Mouse (Mus musculus): Measurements from ENCODE around the gene Zfp882.
"Not testable (repeated sequence)": the region's sequence is repeated elsewhere in the genome, so short reads cannot be mapped to it uniquely, and the experiment has no call there.

Gene Zfp882

GRCm38 (mm10) chr8:71908309-71909261 is at the start of gene Zfp882, which contains the start of gene Zfp617:
TSS of gene Zfp882 (plus strand) at chr8:71908608.
TSS of gene Zfp617 (plus strand) at chr8:71908635.
- DNase-seq, result peak; percentile 89 to 91

- not testable (repeated sequence) for DNase-seq
These were observed 46.9 kb upstream of the Zfp882 start for GRCm38 (mm10) chr8:71861551-71861950.

GRCm38 (mm10) chr8:71862038-71862437 is 46.4 kb upstream of the Zfp882 start:
- not testable (repeated sequence) for DNase-seq

- DNase-seq, result peak; percentile 75
These were observed 26.7 kb upstream of the Zfp882 start, which contains the start of gene Zfp709 for GRCm38 (mm10) chr8:71881618-71882274. TSS of gene Zfp709 (plus strand) at chr8:71882019.

- not testable (repeated sequence) for DNase-seq
These were observed 7.7 kb upstream of the Zfp882 start for GRCm38 (mm10) chr8:71900666-71901065.

GRCm38 (mm10) chr8:71903084-71903483 is 5.3 kb upstream of the Zfp882 start:
- not testable (repeated sequence) for DNase-seq

- DNase-seq, result no peak
These were observed 1.6 kb upstream of the Zfp882 start for GRCm38 (mm10) chr8:71906809-71907208.

GRCm38 (mm10) chr8:71907798-71908257 is 580 bp upstream of the Zfp882 start:
- no peak for DNase-seq

GRCm38 (mm10) chr8:71912286-71912685 is 3.9 kb downstream of the Zfp882 start:
- no peak for DNase-seq

GRCm38 (mm10) chr8:71922567-71923401 is 14.4 kb downstream of the Zfp882 start:
- DNase-seq, result peak; percentile 97

GRCm38 (mm10) chr8:71925791-71926190 is 17.4 kb downstream of the Zfp882 start:
- DNase-seq, result no peak

- no peak for DNase-seq
These were observed 18.1 kb downstream of the Zfp882 start for GRCm38 (mm10) chr8:71926551-71926950.

GRCm38 (mm10) chr8:71927779-71928178 is 19.4 kb downstream of the Zfp882 start:
- no peak for DNase-seq

GRCm38 (mm10) chr8:71938037-71938436 is 29.6 kb downstream of the Zfp882 start:
- DNase-seq, result not testable (repeated sequence)

GRCm38 (mm10) chr8:71940293-71941208 is 32.1 kb downstream of the Zfp882 start:
- peak in 1 of 2 experiments; percentile 11 for DNase-seq

- no peak for DNase-seq
These were observed 33.4 kb downstream of the Zfp882 start for GRCm38 (mm10) chr8:71941776-71942175.

GRCm38 (mm10) chr8:71948624-71949023 is 40.2 kb downstream of the Zfp882 start:
- DNase-seq, result no peak

- DNase-seq, result peak; percentile 98
These were observed 42.2 kb downstream of the Zfp882 start, which contains the start of gene Zfp961 for GRCm38 (mm10) chr8:71950482-71951221. TSS of gene Zfp961 (plus strand) at chr8:71951038.

- DNase-seq, result no peak
These were observed 43.2 kb downstream of the Zfp882 start for GRCm38 (mm10) chr8:71951436-71952161.

- DNase-seq, result no peak
These were observed 44.1 kb downstream of the Zfp882 start for GRCm38 (mm10) chr8:71952489-71952888.

Measured in lung, adult 18-20 months (tissue).